Mouse (Mus musculus) hindbrain, embryonic 16.5 days (tissue): ENCODE data around the gene Tfeb. TPM values are rescaled to one million over a fixed set of nuclear protein-coding genes. Genes with fewer than 3 reads are reported as not detected.

Source experiments
- ATAC-seq: fragments of 200-750 bp; cut with Nextera tagmentation; 2 replicates; pipeline ENCODE4 v1.8.0; 2017; ENCODE audit warnings: moderate TSS enrichment, moderate library complexity
- H3K27ac ChIP-seq: fragments of 300-500 bp; sonication (generic); 2 replicates; pipeline ENCODE4 v1.5.1; 2014; ENCODE audit warnings: low read depth, mild to moderate bottlenecking, control low read depth, low read length, moderate library complexity
- H3K27me3 ChIP-seq: fragments of 300-500 bp; sonication (generic); replicated peaks from 2 replicates; pipeline ENCODE4 v1.6.1; 2014; ENCODE audit warnings: low read length; ENCODE audit not compliant: control insufficient read depth, insufficient read depth
- H3K36me3 ChIP-seq: fragments of 300-500 bp; sonication (generic); 2 replicates; pipeline ENCODE4 v1.6.1; 2014; ENCODE audit warnings: mild to moderate bottlenecking, low read length, moderate library complexity, mixed read lengths; ENCODE audit not compliant: control insufficient read depth, insufficient read depth
- H3K4me1 ChIP-seq: fragments of 300-500 bp; sonication (generic); 2 replicates; pipeline ENCODE4 v1.6.1; 2014; ENCODE audit warnings: low read depth, low read length; ENCODE audit not compliant: control insufficient read depth, insufficient read depth
- H3K4me2 ChIP-seq: fragments of 300-500 bp; sonication (generic); 2 replicates; pipeline ENCODE4 v1.6.1; 2014; ENCODE audit warnings: mild to moderate bottlenecking, low read length, control low read depth, moderate library complexity
- H3K4me3 ChIP-seq: fragments of 300-500 bp; sonication (generic); 2 replicates; pipeline ENCODE4 v1.5.1; 2014; ENCODE audit warnings: mild to moderate bottlenecking, low read length, control low read depth, moderate library complexity
- H3K9ac ChIP-seq: fragments of 300-500 bp; sonication (generic); 2 replicates; pipeline ENCODE4 v1.6.1; 2014; ENCODE audit warnings: low read depth, mild to moderate bottlenecking, control low read depth, low read length, moderate library complexity
- H3K9me3 ChIP-seq: fragments of 300-500 bp; sonication (generic); 2 replicates; pipeline ENCODE4 v1.6.1; 2014; ENCODE audit warnings: mild to moderate bottlenecking, low read length, moderate library complexity; ENCODE audit not compliant: control insufficient read depth
- WGBS: fragments of 180-500 bp; shearing (Covaris S2); extraction: QIAGEN DNeasy Blood & Tissue Kit; methylation state at CpG from one replicate; pipeline ENCODE4 v1.1.7; 2014; 5-methylcytosine and 5-hydroxymethylcytosine counted together
- polyA plus RNA-seq: library from polyadenylated mRNA; unstranded; fragments of >200 nt; fragmentation: Nextera tagmentation; extraction: Ambion mirVana; gene quantifications from 2 replicates; pipeline ENCODE4 v1.2.1, GENCODE M21; 2015

Gene Tfeb
- polyA plus RNA-seq, 1 experiment from 2014 or later: 4.6 TPM

GRCm38 (mm10) chr17:47694503-47695336 is 42.1 kb upstream of the Tfeb start, which contains the start of gene Prickle4:
TSS of gene Prickle4 (minus strand) at chr17:47694736.
- ATAC-seq: peak; percentile 95
- H3K27ac ChIP-seq: peak within 1 kb of the TSS; percentile 88
- under 1% methylated on average over 55 of the region's 82 CpGs for WGBS
- peak within 1 kb of the TSS; percentile 91 for H3K4me2 ChIP-seq
- no peaks in the 10 kb centered on the region for H3K36me3 ChIP-seq
- no peaks in the 10 kb centered on the region; the same call in 1 of the 2 replicates for H3K27me3 ChIP-seq
- H3K4me3 ChIP-seq: peak within 1 kb of the TSS; percentile 83
- H3K9me3 ChIP-seq: no peaks in the 10 kb centered on the region
- peak within 1 kb of the TSS; percentile 94 for H3K9ac ChIP-seq
- peaks cover 18% of the 10 kb centered on the region for H3K4me1 ChIP-seq

GRCm38 (mm10) chr17:47695337-47695710 is 41.5 kb upstream of the Tfeb start:
- WGBS: 2% methylated on average over 21 of the region's 23 CpGs
- peaks cover 14% of the 10 kb centered on the region for H3K4me1 ChIP-seq
- H3K9ac ChIP-seq: peak overlapping the region; percentile 94
- H3K4me3 ChIP-seq: peak overlapping the region; percentile 83
- no peaks in the 10 kb centered on the region for H3K9me3 ChIP-seq
- peak overlapping the region; percentile 91 for H3K4me2 ChIP-seq
- H3K36me3 ChIP-seq: peaks cover 4% of the 10 kb centered on the region; the same call in 1 of the 2 replicates
- H3K27me3 ChIP-seq: no peaks in the 10 kb centered on the region; the same call in 1 of the 2 replicates
- ATAC-seq: no peak
- H3K27ac ChIP-seq: peak overlapping the region; percentile 88

GRCm38 (mm10) chr17:47698156-47698555 is 38.7 kb upstream of the Tfeb start:
- H3K9ac ChIP-seq: no peak overlapping the region
- ATAC-seq: no peak
- H3K4me3 ChIP-seq: no peak overlapping the region
- H3K9me3 ChIP-seq: no peaks in the 10 kb centered on the region
- H3K27me3 ChIP-seq: no peaks in the 10 kb centered on the region
- no peak overlapping the region for H3K4me2 ChIP-seq
- peaks cover 20% of the 10 kb centered on the region; the same call in 1 of the 2 replicates for H3K36me3 ChIP-seq
- no peak overlapping the region for H3K27ac ChIP-seq
- peaks cover 11% of the 10 kb centered on the region for H3K4me1 ChIP-seq
- WGBS: 93% methylated on average over 10 of the region's 10 CpGs

- Histone ChIP-seq H3K4me3 (no peak overlapping the region), H3K9me3 (no peaks in the 10 kb centered on the region), H3K36me3 (peaks cover 23% of the 10 kb centered on the region; the same call in 1 of the 2 replicates), H3K27ac (no peak overlapping the region), H3K4me2 (no peak overlapping the region), H3K27me3 (no peaks in the 10 kb centered on the region), H3K4me1 (peaks cover 7% of the 10 kb centered on the region), H3K9ac (no peak overlapping the region)
- ATAC-seq: no peak
- WGBS: 80% methylated on average over 2 of the region's 2 CpGs
These were observed 37.8 kb upstream of the Tfeb start for GRCm38 (mm10) chr17:47699055-47699454.

GRCm38 (mm10) chr17:47701793-47702192 is 35.0 kb upstream of the Tfeb start:
- WGBS: 59% methylated on average over 9 of the region's 9 CpGs
- ATAC-seq: peak; percentile 28; the same call in 1 of the 2 replicates
- H3K27ac ChIP-seq: peak overlapping the region; percentile 40; the same call in 1 of the 2 replicates

GRCm38 (mm10) chr17:47702548-47703345 is 34.1 kb upstream of the Tfeb start:
- no peak for ATAC-seq
- H3K27ac ChIP-seq: no peak overlapping the region
- H3K36me3 ChIP-seq: peaks cover 23% of the 10 kb centered on the region; the same call in 1 of the 2 replicates
- no peak overlapping the region for H3K9ac ChIP-seq
- 47% methylated on average over 25 of the region's 28 CpGs for WGBS
- H3K4me1 ChIP-seq: no peaks in the 10 kb centered on the region
- H3K4me3 ChIP-seq: no peak overlapping the region
- H3K27me3 ChIP-seq: no peaks in the 10 kb centered on the region
- H3K9me3 ChIP-seq: no peaks in the 10 kb centered on the region
- no peak overlapping the region for H3K4me2 ChIP-seq

More at GRCm38 (mm10) chr17:47701793-47702192, 35.0 kb upstream of the Tfeb start:
- Histone ChIP-seq H3K27me3 (no peaks in the 10 kb centered on the region), H3K4me2 (no peak overlapping the region), H3K9me3 (no peaks in the 10 kb centered on the region), H3K36me3 (peaks cover 23% of the 10 kb centered on the region; the same call in 1 of the 2 replicates), H3K9ac (no peak overlapping the region), H3K4me1 (no peaks in the 10 kb centered on the region), H3K4me3 (no peak overlapping the region)

GRCm38 (mm10) chr17:47703556-47703955 is 33.3 kb upstream of the Tfeb start:
- Histone ChIP-seq H3K36me3 (peaks cover 23% of the 10 kb centered on the region; the same call in 1 of the 2 replicates), H3K9ac (no peak overlapping the region), H3K4me3 (no peak overlapping the region), H3K27ac (no peak overlapping the region), H3K4me1 (no peaks in the 10 kb centered on the region), H3K4me2 (no peak overlapping the region), H3K27me3 (no peaks in the 10 kb centered on the region), H3K9me3 (no peaks in the 10 kb centered on the region)
- no peak for ATAC-seq
- WGBS: 34% methylated on average over 20 of the region's 20 CpGs

GRCm38 (mm10) chr17:47704692-47705091 is 32.1 kb upstream of the Tfeb start:
- WGBS: 84% methylated on average over 4 of the region's 4 CpGs
- ATAC-seq: no peak

GRCm38 (mm10) chr17:47706196-47706595 is 30.6 kb upstream of the Tfeb start:
- WGBS: 65% methylated on average over 1 of the region's 1 CpGs

More at GRCm38 (mm10) chr17:47704692-47705091, 32.1 kb upstream of the Tfeb start:
- no peaks in the 10 kb centered on the region for H3K4me1 ChIP-seq
- no peaks in the 10 kb centered on the region for H3K27me3 ChIP-seq
- H3K27ac ChIP-seq: no peak overlapping the region
- no peak overlapping the region for H3K4me2 ChIP-seq
- no peaks in the 10 kb centered on the region for H3K9me3 ChIP-seq
- no peak overlapping the region for H3K9ac ChIP-seq
- H3K36me3 ChIP-seq: peaks cover 23% of the 10 kb centered on the region; the same call in 1 of the 2 replicates
- H3K4me3 ChIP-seq: no peak overlapping the region

More at GRCm38 (mm10) chr17:47706196-47706595, 30.6 kb upstream of the Tfeb start:
- no peak overlapping the region for H3K9ac ChIP-seq
- no peaks in the 10 kb centered on the region for H3K9me3 ChIP-seq
- H3K36me3 ChIP-seq: peaks cover 15% of the 10 kb centered on the region; the same call in 1 of the 2 replicates
- no peak overlapping the region for H3K4me3 ChIP-seq
- no peaks in the 10 kb centered on the region for H3K27me3 ChIP-seq
- H3K4me2 ChIP-seq: no peak overlapping the region
- no peak for ATAC-seq
- H3K4me1 ChIP-seq: no peaks in the 10 kb centered on the region
- H3K27ac ChIP-seq: no peak overlapping the region
